Mouse (Mus musculus) gastrocnemius, adult 8-10 months (tissue): ENCODE data around the gene Nfyb. TPM values are rescaled to one million over a fixed set of nuclear protein-coding genes. Genes with fewer than 3 reads are reported as not detected.

ENCODE experiments used
- DNase-seq, 2 experiments: peaks; one replicate each; pipeline ENCODE4 v3.0.0; 2022; ENCODE audit warnings: low spot score in 2 of 2
- total RNA-seq, 4 experiments: library from RNA; stranded (reverse); gene quantifications; 2 replicates each; pipeline ENCODE4 v1.2.4; 2022

The Nfyb gene
- total RNA-seq, 4 experiments from 2014 or later, result 31.3 to 42.5 (median 39.8) TPM

DNA sequence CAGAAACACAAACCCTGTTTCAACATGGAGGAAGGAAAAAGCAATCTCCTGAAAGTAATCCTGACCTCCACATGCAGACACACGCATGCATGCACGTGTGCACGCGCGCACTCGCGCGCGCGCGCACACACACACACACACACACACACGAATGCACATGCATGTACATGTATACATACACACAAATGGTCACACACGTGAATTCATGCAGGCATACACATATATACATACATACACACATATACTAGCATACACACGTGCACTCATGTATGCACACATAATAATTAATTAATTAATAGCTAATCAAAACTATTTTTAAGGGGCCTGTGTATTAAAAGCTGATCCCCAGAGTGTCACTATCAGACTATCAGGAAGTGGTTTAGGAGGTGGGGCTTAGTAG, 15.9 kb upstream of the Nfyb start:
- DNase-seq, result no peak

DNA sequence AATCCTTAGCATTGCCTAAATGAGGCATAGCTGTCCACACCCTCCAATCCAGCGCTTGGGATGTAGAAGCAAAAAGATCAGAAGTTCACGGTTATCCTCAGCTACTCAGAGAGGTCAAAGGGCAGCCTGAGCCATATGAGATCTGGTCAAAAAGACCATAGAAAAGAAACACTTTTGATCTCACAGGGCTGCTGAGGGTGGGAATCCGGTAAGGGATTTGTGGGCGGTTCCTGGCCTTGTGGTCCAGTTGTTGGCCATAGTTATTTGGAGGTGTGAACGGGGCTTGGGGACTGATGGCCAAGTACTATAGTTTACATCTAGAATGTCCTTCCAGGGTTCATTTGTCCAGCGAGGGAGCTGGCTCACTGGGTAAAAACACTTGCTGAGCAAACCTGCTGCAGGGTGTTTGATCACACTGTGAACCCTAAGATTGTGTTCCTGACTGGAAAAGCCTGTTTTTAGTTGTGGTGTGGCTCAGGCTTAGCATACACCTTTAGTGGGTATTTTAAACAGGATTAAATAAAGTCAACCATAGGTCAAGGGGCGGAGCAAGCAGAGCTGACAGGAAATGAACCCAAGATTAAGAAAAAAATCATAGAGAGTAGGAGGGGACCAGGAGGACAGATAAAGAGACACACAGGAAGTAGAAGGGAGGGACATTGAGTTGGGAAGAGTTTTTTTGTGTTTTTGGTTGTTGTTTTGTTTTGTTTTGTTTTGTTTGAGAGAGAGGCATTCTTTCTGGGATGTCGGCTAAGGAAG, 15.0 kb upstream of the Nfyb start:
- no peak for DNase-seq

DNA sequence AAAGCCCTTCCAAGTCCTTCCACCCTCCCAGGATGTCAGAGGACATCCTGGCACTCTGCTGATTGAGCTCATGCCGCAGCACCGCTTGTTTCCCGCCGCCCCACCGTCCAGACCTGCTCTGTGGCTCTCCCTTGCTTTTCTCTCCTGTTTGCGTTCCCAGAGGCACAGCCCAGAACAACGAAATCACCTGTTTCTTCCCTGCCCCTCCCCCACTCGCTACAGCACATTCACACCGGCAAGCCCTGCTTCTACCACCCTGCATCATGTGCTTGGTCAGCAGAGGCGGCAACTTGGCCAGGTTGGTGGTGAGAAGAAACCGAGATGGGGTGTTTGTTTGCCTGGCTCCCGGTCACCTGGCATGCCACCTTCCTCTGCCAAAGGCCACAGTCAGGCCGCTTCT, 13.9 kb upstream of the Nfyb start:
- peak; percentile 59 to 82 for DNase-seq

DNA sequence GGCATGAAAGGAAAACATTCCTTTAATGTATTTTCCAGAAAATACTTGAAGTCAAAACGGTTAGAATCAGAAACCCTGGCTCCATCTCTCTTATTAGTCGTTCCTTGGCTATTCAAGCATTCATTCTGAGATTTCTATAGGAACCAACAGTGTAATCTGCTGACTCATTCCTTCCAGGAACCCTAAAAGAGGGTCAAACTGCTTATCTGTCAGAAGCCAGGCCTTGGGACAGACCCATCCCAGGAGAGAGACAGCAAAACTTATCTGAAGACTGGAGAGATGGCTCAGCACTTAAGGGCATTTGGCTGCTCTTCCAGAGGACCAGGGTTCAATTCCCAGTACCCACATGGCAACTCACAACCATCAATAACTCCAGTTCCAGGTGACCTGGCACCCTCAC, 13.1 kb upstream of the Nfyb start:
- DNase-seq, result no peak

DNA sequence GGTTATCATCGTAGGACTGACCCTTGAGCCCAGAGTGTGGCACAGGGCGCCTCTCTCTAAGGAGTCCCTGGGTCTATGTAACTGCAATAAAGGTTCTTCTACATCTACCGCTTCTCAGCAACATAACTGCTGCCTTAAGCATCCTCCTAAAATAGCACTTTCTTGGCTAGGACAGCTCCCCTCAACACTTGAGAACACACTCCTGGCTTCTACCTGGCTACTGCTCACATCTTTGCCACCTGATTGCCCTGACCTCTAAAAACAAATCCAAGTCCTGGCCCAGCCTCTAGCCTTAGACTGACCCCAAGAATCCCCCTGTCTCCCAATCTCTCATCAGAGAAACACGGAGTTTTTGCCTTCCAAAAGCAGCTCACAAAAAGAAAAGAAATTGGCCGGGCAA, 10.9 kb upstream of the Nfyb start:
- DNase-seq, result peak in 1 of 2 experiments; percentile 20

DNA sequence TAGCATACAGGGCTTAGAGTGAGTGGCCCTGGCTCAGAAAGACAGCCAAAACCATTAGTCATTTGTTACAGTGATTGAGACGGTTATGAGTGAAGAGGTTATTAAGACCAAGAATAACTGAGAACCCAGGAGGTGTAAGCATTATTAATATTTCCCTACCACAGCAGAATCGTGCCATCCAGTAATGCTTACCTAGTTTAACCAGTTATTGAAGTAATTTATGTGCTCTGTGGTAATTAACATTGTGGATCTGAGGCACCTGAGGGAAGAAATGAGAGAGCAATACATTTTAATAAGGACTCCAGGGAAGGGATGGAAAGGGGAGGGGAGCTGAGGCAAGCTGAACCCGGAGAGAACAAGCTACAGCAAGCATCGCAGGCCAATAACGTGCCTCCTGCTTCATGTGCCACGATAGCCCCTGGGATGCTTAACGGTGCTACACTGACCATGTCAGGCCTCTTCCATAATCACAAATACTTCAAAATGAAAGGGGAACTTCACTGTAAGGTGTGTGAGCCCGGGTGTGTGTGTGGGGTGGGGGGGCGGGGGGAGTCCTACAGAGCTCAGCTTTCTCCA, 7.7 kb upstream of the Nfyb start:
- no peak for DNase-seq

DNA sequence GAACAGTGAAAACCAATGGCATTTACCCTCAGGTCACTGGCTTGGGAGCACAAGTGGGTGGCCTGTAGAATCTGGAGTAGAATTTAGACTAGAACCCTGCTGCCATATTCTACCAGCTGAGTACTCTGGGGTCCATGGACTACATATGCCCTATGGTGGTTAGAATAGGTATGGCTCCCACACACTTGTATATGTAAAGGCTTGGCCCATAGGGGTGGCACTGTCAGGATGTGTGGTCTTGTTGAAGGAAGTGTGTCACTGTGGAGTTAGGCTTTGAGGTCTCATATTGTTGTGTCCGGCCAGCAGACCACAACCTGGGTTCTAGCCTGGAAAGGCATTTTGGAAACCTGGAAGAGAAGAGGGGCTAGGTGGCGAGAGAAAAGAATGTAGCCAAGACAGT, 6.8 kb upstream of the Nfyb start:
- no peak for DNase-seq

DNA sequence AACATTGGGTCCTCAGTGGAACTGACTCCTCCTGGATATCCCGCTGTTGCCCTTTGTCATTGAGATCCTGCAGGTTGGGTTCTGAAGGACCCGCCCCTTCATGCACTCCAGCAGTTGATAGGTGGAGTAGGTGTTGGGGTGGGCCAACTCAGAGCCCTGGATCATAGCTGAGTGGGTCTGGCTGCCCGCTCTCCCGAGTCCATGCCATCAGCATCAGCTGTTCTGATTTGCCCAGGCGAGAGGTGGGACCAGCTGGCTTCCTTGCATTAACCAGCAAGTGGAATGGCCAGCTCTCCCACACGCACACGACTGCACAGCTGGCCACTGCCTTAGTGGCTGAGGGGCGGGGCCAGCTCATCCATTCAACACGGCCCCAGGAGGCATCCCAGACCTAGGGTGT, 5.0 kb upstream of the Nfyb start:
- DNase-seq, result no peak

DNA sequence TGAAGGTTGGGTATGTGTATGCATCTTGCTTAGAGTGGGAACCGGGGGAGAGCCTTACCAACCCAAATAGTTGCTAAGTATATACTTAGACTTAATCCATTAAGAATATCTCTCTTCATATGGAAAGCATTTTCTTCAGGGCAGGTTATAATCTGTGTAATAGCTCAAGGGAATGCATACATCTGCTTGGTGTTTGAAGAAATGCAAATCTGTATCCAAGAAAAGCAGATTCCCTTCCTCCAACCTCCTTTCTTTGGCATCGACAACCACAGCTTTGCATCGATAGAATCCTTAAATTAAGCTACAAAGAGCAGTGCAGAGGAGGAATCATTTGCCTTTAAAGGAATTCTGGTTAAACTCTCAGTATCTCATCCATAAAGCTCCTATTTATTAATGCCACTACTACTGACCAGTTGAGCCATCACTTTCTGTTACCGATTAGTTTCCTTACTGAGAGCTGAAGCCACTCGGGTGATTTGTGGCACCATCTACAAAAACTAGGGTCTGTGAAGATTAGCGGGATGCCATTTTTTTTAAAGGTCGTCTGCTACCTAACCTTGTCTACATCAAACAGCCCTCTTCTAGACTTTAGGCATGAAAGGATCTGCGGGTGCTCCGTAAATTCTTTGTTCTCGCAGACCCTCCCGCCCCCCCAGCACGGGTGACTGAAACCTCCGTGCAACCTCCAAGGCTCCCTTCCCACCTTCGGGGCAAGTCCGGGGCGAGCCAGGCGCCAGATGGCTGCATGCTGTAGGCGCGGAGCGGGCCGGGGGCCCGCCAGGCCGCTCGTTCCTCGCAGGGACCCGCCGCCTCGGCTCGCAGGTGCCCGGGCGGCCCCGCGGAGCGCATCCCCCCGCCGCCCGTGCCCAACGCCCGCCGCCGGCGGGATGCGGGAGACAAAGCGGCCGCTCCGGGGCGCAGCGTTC, 925 bp downstream of the Nfyb start:
- no peak for DNase-seq

DNA sequence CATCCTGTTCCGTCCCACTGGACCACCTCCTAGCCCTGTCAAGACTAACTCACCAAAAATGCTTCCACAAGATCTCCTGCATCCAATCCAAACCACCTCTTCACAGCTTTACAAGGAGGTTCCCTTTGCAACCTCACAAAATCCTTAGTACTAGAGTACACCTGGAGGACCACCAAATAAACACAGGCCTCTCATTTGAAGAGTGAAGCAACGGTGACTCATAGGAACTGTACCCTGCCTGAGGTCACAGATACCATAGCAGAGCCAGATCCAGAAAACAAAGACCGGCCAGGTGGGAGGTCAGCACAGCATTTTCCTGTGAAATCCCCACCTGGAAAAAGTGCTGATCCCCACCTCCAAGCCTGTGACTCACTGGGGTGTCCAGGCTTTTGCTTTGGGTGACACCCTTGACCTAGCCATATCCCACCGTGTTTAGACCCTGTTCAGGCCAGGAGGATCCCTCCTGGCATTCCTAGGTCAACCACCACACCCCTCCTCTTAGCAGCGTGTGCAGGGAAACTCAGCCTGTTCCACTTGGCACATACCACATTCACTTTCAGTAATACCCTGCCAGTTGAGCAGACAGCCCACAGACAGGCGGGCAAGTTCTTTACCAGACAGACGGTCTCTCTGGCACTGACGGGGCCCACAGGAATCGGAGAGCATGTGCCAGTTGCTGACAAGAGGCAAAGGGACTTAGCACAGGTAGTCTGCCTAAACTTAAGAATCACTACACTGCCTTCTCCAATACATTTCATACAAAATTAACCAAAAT, 2.7 kb downstream of the Nfyb start:
- DNase-seq, result no peak

DNA sequence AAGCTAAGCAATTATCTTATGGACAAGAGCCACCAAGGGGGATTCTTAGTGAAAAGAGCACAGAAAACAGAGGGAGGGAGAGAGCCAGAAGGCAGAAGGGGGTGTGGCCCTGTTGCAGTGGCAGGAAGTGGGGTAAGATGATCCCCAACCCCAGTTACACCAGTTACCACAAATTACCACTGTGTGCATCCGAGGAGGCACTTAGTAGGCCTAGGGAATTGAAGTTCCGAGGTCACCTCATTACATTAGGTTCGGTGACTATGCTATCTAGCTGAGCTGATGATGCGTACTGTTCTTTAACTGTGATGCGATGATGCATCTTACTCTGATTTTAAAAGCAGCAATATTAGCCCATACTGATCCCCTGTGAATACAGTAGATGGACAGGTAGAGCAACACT, 4.2 kb downstream of the Nfyb start:
- DNase-seq, result no peak

DNA sequence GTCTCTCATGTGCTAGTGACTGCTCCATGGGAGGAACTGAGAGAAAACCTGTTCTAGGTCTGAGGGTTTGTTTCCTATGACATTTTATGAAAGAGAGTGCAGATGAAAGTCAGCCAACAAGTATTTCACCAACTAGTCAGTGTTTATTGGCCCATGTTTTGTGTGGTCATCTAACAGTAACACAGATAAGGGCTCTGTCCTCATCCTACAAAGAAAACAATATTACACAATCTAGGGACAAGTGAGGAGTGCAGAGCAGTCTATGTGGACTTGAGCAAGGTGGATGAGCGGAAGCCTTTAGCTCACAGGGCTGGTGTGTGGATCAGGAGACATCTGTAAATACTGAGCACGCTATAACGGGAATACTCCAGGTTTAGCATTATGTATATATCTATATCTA, 5.1 kb downstream of the Nfyb start:
- DNase-seq, result no peak

DNA sequence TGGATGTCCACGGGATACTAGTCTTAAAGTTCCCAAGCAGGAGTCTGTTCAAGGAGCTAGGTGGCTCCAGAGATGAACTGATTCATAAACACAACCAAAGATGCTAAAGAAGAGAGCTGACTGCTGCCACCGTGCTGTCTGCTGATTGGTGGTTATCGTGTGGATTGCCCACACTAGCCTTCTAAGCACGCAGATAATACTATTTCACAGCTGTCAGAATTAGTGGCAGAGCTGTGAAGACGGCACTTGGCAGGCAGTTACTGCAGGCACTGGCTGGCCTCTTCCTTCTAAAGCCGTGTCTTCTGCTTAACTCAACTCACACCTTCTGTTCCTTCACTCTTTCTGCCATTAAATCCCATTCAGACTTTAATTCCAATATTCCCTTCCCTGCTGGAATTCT, 5.6 kb downstream of the Nfyb start:
- DNase-seq, result no peak

DNA sequence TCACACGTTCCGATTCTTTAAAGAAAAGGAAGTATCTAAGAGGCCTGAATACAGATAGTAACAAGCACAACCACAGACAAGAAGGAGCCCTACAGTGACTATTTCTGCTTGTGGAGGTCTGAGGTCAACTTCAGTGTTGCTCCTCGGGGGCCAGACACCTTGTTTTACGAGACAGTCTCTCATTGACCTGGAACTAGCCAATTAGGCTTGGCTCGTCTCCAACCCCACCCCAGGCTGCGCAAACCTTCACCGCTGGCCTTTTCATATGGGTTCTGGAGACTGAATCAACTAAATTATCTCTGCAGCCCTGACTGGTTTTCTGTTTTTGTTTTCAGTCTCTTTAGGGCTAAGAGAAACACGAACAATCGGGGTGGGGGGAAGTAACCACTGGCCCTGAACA, 6.6 kb downstream of the Nfyb start:
- no peak for DNase-seq

DNA sequence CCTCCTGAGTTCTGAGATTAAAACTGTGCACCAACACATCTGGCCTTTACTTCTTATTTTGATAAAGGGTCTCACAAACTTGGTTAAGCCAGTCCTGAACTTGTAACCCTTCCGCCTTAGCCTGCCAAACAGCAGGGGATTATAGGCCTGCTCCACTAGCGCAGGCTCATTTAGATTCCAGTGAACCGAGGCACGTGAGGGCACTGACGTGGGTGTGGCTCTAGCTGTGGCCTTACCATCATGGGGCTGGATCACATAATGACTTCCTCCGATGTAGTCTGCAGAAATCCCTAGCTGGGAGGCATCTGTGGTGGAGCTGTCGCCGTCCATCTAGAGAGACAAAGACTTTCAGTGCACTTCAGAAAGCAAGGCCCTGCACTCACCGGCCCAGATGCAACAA, 7.5 kb downstream of the Nfyb start:
- DNase-seq, result no peak

DNA sequence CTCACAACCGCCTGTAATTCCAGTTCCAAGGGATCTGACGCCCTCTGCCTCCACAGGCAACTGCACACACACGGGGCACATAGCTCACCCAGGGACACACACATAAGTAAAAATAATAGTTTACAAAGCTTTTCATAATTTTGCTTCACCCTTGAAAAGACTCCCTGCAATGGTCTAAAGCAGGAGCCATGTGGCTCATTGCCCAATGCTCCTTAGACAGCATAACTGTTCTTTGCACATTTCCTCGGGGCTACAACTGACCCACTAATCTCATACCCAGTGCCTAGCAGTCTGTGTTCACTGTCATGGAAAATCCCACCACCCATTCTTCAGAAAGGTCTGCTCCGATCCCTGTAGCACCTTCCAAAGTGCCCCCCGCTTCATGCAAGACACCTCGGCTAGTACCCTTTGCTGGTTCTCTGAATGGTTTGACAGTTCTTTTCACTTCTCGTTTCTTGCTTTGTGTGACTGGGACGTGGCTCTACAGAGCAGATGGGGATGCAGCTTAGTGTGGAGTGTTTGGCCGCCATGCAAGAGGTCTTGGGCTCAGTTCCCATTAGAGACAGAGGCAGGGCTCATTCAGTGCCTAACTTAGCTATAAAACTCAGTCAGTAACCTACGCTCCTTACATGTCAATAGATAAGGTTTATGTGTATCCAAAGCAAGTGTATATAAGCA, 8.6 kb downstream of the Nfyb start:
- no peak for DNase-seq

DNA sequence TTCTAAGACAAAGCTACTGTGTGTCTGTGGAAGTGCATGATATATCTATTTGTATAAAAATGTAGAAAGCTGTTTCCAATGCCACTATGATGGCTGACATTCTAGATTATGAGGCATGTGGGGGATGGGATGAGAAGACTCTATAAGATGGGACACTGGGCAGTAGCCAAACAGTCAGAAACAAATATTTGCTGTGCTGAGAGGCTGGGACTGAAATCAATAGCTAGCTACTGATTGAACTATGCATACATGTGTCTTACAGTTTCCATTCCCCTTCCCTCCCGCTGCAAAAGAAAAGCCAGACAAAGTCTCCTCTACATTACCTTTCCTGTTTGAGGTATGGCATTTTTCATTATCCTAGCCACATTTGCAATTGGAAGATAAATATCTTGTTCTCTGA, 9.3 kb downstream of the Nfyb start:
- DNase-seq, result no peak

DNA sequence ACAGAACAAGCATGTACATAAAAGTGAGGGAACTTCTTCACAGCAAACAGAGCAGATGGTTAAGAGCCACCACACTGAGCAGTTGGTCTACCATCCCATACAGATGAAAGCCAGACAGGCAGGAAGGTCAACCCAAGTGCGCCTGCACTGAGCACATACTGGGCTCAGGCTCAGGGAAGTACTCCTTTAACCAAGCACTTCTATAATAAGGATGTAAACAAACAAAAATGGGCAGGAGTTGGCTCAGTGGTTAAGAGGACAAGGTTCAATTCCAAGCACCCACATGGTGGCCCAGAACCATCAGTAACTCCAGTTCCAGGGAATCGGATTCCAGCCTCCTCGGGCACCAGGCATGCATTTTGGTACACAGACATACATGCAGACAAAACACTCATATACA, 11.0 kb downstream of the Nfyb start:
- no peak for DNase-seq

DNA sequence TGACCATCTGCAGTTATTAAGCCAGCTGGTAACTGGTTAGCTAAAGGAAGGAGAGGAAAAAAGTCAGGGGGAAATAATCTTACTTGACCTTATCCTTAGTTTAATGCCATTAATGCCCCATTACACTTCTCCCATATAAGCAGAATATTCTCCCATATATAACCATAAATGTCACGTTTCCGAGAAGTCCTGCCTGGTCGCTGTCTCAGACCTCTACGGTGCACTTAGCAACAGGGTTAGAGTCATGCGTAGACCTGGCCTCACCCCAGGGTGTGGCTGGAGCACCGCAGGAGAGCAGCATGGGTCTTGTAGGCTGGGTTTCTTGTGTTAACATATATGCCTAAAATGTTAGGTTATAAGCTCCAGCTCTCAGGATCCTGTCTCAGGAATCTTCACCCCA, 13.2 kb downstream of the Nfyb start:
- no peak for DNase-seq

DNA sequence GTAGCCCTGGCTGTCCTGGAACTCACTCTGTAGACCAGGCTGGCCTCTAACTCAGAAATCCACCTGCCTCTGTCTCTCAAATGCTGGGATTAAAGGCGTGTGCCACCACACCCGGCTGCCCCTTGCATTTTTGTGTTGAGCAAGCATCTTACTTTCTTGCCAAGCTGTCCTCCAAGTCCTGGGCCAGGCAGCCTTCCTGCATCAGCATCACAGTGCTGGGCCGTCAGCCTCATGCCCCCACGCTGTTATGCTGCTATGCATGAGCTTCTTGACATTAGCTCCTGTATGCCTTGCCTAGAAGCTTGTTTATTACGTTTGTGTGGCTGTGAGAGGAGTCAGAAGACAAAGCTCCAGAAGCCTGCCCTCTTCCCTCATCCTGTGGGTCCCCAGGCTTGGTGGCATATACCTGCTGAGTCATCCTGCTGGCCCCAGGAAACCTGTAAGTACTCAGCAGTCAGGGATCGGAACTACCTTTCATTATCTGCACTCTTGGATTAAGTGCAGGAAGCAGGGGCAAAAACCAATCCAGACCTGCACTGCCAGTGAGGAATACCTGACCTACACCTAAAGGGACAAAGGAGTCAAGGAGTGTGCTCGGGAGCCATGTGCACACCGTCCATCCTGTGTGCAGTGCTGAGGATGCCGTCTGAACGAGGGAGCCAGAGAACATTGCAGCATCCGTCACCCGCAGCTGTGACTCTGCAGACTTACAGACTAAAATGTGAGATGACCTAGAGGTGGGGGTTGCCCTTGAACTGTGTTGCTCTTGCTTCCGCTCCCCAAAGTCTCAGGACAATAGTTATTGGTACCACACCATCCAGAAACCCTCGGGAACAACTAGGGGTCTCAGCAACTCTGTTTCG, 16.7 kb downstream of the Nfyb start:
- DNase-seq, result no peak
